Mouse (Mus musculus) limb, embryonic 13.5 days (tissue): Measurements from ENCODE around the gene Tmem234. TPM values are rescaled to one million over a fixed set of nuclear protein-coding genes. Genes with fewer than 3 reads are reported as not detected.

Source experiments
- ATAC-seq: fragments of 200-750 bp; cut with Nextera tagmentation; 2 replicates; pipeline ENCODE4 v1.8.0; 2017; ENCODE audit warnings: low read depth, moderate number of reproducible peaks, moderate TSS enrichment; ENCODE audit not compliant: low FRiP score
- H3K27ac ChIP-seq: fragments of 300-500 bp; sonication (generic); 2 replicates; pipeline ENCODE4 v1.5.1; 2015; ENCODE audit warnings: inconsistent platforms, mild to moderate bottlenecking, moderate library complexity
- H3K27me3 ChIP-seq: fragments of 300-500 bp; sonication (generic); 2 replicates; pipeline ENCODE4 v1.6.1; 2015; ENCODE audit warnings: mild to moderate bottlenecking, inconsistent platforms
- H3K36me3 ChIP-seq: fragments of 300-500 bp; sonication (generic); 2 replicates; pipeline ENCODE4 v1.6.1; 2015; ENCODE audit warnings: inconsistent platforms, mild to moderate bottlenecking, moderate library complexity
- H3K4me1 ChIP-seq: fragments of 300-500 bp; sonication (generic); 2 replicates; pipeline ENCODE4 v1.6.1; 2015; ENCODE audit warnings: inconsistent platforms
- H3K4me2 ChIP-seq: fragments of 300-500 bp; sonication (generic); replicated peaks from 2 replicates; pipeline ENCODE4 v1.6.1; 2015; ENCODE audit warnings: inconsistent platforms, mild to moderate bottlenecking, moderate library complexity
- H3K4me3 ChIP-seq: fragments of 300-500 bp; sonication (generic); 2 replicates; pipeline ENCODE4 v1.5.1; 2015; ENCODE audit warnings: moderate library complexity, mild to moderate bottlenecking, inconsistent platforms
- H3K9ac ChIP-seq: fragments of 300-500 bp; sonication (generic); 2 replicates; pipeline ENCODE4 v1.6.1; 2015; ENCODE audit warnings: mild to moderate bottlenecking, inconsistent platforms
- H3K9me3 ChIP-seq: fragments of 300-500 bp; sonication (generic); 2 replicates; pipeline ENCODE4 v1.6.1; 2016; ENCODE audit warnings: inconsistent platforms
- WGBS: fragments of 180-500 bp; shearing (Covaris S2); methylation state at CpG from one replicate; pipeline ENCODE4 v1.1.7; 2015; 5-methylcytosine and 5-hydroxymethylcytosine counted together
- polyA plus RNA-seq: library from polyadenylated mRNA; unstranded; fragments of >200 nt; fragmentation: Nextera tagmentation; extraction: Ambion mirVana; gene quantifications from 2 replicates; pipeline ENCODE4 v1.2.1, GENCODE M21; 2015

Gene Tmem234
- polyA plus RNA-seq, 1 experiment from 2014 or later, result 211 TPM

DNA sequence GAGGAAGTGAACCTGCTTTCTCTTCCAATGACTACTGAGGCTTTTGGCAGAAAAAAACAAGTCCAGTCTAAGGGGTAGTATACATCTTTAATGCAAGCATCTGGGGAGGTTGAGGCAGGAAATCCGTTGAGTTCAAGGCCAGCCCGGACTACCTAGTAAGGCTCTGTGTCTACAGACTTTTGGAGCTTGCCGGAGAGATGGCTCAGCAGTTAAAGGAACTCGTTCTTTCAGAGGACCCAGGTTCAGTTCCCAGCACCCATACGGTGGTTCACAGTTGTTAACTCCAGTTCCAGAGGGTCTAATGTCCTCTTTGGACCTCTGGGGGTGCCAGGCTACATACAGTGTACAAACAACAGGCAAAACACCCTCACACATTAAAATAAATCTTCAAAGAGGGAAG is 17.6 kb downstream of the Tmem234 start:
- Histone ChIP-seq H3K9me3 (no peaks in the 10 kb centered on the region), H3K36me3 (peaks cover 25% of the 10 kb centered on the region), H3K4me1 (peaks cover 20% of the 10 kb centered on the region), H3K9ac (peak overlapping the region; percentile 92), H3K4me2 (peak overlapping the region; percentile 88), H3K4me3 (peak overlapping the region; percentile 76), H3K27me3 (no peaks in the 10 kb centered on the region), H3K27ac (peak overlapping the region; percentile 88; the same call in 1 of the 2 replicates)
- no peak for ATAC-seq
- WGBS, result 94% methylated on average over 5 of the region's 5 CpGs

DNA sequence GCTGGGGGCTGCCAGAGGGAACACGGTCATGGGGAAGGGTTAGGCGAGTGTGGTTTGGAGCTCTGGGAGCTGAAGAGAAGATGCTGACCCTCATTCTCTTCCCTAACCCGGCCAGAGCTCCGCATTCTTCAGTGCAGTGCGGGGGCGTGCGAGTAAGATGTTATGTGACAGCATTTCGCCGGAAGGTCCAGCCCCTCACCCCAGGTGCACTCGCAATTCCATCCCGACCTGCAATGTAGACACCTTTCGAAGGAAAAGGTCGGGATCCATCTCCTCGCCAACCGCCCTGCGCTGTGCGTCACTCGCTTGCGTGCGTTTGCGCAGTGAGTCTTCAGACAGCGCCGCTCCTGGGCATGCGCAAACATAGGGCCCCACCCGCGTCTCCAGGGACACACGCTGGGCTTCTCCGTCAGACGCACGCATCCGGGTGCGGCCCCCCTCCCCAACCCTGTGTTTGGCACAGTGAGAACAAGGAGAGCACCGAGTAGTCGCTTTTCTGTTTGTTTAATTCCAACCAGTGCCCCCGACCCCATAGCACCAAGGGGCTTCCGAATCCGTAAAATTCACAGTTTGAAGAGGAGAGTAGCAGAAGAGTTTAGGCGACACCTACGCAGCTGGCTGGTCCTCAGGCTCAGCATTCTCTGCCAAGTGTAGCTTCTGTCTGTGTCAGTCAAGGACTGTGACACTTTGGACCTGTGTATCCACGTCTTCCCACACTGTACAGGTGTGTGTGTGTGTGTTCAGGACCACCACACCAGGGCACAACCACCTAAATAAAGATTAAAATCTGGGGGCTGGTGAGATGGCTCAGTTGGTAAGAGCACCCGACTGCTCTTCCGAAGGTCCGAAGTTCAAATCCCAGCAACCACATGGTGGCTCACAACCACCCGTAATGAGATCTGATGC is 18.6 kb downstream of the Tmem234 start, which contains the start of gene Iqcc:
Iqcc (minus strand) TSS at position 314 of the 906 bp plus-strand sequence.
- peak; percentile 91 for ATAC-seq
- peak within 1 kb of the TSS; percentile 92 for H3K9ac ChIP-seq
- 3% methylated on average over 44 of the region's 44 CpGs for WGBS
- H3K27me3 ChIP-seq, result no peaks in the 10 kb centered on the region
- peaks cover 22% of the 10 kb centered on the region for H3K36me3 ChIP-seq
- peak within 1 kb of the TSS; percentile 88 for H3K27ac ChIP-seq
- H3K4me1 ChIP-seq, result peaks cover 24% of the 10 kb centered on the region
- peak within 1 kb of the TSS; percentile 88 for H3K4me2 ChIP-seq
- H3K9me3 ChIP-seq, result no peaks in the 10 kb centered on the region
- peak within 1 kb of the TSS; percentile 76 for H3K4me3 ChIP-seq

DNA sequence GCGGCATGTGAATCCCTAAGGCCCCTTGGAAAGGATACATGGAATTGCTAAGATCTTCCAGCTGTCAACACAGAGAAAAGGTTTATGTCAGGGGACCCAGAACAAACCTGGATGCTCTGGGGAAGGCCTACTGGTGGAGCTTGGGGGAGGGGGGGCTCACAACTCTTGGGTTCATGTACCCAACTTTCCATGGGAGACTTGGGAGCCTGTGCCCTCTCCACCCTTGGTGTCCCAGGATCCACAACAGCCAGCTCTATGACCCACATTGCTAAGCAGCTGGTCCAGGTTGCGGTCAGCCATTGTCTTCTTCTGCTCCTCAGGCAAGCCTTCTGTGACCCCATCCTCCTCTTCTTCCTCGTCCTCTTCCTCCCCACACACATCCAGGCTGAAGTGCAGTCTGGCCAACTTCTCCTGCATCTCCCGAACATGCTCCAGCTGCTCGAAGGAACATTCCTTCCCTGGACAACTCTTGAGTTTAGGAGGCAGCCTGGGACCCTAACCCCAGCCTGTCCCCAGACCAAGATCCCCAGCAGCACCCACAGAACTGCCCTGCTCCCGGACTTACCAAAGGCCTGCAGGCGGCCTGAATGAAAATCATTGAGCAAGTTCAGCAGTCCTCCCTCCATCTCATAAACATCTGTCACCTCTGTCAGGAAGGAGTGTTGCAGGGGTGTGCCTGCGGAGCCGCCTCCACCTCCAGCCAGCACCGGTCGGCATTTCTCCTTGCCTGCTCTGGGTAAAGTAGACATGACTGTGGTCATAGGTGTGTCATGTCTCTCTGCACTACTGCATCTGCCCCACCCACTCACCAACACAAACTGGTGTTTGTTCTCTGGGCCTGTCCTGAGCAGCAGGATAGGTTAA is 20.2 kb downstream of the Tmem234 start:
- no peak overlapping the region for H3K4me3 ChIP-seq
- no peaks in the 10 kb centered on the region for H3K9me3 ChIP-seq
- H3K27ac ChIP-seq, result no peak overlapping the region
- ATAC-seq, result no peak
- peaks cover 38% of the 10 kb centered on the region for H3K4me1 ChIP-seq
- H3K27me3 ChIP-seq, result no peaks in the 10 kb centered on the region
- H3K9ac ChIP-seq, result peak overlapping the region; percentile 27; the same call in 1 of the 2 replicates
- 81% methylated on average over 11 of the region's 11 CpGs for WGBS
- 0 out of 2 replicates have a peak overlapping the region, but pooled peaks have one; percentile 1 for H3K4me2 ChIP-seq
- H3K36me3 ChIP-seq, result peaks cover 18% of the 10 kb centered on the region

DNA sequence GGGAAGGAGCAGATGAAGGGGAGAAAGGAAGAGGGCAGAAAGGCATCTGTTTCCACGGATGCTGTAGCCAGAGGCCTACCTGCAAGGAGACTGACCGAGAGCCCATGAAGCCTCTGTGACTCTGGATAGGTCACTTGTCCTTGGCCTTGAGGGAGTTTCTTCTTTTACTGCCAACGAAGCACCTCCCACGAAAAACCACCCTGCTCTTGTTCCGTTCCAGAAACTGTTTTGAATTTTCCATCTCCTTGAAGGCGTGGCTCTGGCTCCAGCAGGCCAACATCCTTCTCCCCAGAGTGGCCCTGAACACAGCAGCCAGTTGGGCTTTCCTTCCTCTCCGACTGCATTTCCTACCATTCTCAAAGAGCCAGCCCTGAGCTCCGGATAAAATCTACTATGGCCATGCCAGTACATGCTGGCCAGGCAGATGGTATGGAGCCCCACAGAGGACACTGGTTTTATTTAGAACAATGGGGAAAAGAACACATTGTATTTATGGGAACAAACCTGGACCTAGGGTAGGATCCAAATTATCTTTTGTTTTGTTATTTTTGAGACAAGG is 20.9 kb downstream of the Tmem234 start:
- Histone ChIP-seq H3K27me3 (no peaks in the 10 kb centered on the region), H3K4me2 (0 out of 2 replicates have a peak overlapping the region, but pooled peaks have one; percentile 1), H3K36me3 (peaks cover 14% of the 10 kb centered on the region), H3K27ac (no peak overlapping the region), H3K4me1 (peaks cover 42% of the 10 kb centered on the region), H3K9ac (peak overlapping the region; percentile 27; the same call in 1 of the 2 replicates), H3K9me3 (no peaks in the 10 kb centered on the region), H3K4me3 (no peak overlapping the region)
- 77% methylated on average over 8 of the region's 8 CpGs for WGBS
- ATAC-seq, result no peak

DNA sequence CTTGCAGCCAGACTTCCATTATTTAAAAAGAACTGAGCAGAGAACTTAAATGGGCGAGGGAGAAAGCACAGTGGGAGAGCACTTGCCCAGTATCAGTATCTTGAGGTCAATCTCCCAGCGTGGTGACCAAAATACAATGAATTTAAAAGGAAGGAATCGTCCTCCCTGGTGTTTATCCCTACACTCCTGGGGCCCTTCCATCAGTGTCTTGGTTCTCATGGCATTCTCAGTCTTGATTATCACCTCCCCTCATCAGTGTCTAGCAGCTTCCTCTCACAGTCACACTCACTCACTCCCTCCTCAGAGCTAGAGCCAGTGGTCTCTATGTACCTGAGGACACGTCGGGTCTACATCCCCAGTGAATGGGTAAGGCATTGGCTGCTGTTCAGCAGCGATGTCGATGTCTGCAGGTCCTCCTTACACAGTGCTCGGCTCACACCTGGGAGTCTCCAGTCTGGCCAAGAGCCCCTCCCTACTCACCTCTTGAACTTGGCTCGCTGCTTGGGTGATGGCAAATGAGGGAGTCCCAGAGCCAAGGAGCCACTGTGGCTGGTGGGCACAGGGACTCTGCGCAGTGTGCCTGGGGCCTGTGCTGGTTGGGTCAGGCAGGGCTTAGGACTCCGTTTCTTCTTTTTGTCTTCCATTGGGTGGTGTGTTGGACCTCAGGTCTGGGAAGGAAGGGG is 21.8 kb downstream of the Tmem234 start:
- Histone ChIP-seq H3K4me1 (peaks cover 42% of the 10 kb centered on the region), H3K27me3 (no peaks in the 10 kb centered on the region), H3K9ac (peak overlapping the region; percentile 31; the same call in 1 of the 2 replicates), H3K36me3 (peaks cover 14% of the 10 kb centered on the region), H3K27ac (no peak overlapping the region), H3K4me3 (peak overlapping the region; percentile 63), H3K9me3 (no peaks in the 10 kb centered on the region), H3K4me2 (peak overlapping the region; percentile 86)
- WGBS, result 80% methylated on average over 11 of the region's 11 CpGs
- ATAC-seq, result no peak

DNA sequence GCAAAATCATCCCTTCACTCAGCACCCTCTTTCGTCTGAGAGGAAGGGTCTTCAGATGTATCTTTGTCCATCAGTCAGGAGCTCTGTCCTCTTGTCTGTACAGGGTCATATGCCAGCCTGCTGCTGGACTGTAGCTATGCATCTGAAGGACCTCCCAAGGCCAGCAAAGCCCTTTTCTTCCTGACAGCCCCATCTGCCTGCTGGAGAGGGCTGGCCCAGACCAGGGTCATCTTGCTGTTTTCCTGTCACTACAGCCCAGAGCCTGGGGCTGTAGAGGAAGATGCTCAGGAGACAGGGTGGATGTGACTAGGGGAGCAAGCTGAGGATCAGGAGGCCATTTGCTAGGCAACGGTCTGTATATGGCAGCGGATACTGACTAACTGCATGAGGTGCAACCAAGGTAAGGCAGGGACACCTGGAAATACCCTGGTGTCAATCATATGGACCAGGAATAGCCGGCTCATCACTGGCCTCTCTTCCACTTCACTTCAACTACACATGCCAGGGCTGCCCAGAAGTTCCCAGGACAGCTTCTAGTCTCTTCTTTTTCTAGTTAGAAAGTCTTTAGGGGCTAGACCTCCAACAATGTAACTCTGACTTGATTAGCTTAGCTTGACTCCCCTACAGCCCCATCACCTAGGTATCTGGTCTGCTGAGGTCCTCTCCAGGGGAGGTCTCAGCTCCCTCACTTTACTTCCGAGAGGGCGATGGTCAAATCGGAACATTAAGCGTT is 22.5 kb downstream of the Tmem234 start:
- H3K27ac ChIP-seq, result peak overlapping the region; percentile 80; the same call in 1 of the 2 replicates
- peak overlapping the region; percentile 63 for H3K4me3 ChIP-seq
- H3K4me2 ChIP-seq, result peak overlapping the region; percentile 86
- no peaks in the 10 kb centered on the region for H3K27me3 ChIP-seq
- no peaks in the 10 kb centered on the region for H3K9me3 ChIP-seq
- 22% methylated on average over 8 of the region's 8 CpGs for WGBS
- H3K9ac ChIP-seq, result peak overlapping the region; percentile 78
- peaks cover 20% of the 10 kb centered on the region for H3K36me3 ChIP-seq
- H3K4me1 ChIP-seq, result peaks cover 40% of the 10 kb centered on the region
- no peak for ATAC-seq

DNA sequence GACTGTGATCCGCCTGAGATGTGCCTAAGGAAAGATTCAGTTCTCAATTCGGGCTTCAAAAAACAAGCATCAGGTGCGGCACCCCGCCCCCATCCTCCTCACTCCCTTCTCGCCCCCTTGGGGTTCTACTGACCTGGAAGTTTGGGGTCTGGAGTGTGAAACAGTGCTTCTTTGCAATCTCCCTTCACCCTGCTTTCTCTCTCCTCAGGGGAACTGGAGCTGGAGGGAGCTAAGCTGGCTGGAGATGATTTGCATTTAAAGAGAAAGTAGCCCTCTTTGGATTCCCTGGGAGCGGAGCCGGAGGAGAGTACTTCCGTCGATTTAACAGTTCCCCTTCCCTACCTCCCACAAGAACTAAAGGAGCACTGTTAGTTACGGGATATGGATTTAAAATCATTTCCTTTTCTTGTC is 23.2 kb downstream of the Tmem234 start, which contains the start of gene Ccdc28b:
Ccdc28b (minus strand) TSS at position 267 of the 411 bp plus-strand sequence.
- WGBS, result 1% methylated on average over 10 of the region's 10 CpGs
- ATAC-seq, result no peak
- Histone ChIP-seq H3K4me2 (peak within 1 kb of the TSS; percentile 86), H3K27me3 (no peaks in the 10 kb centered on the region), H3K36me3 (peaks cover 27% of the 10 kb centered on the region), H3K4me1 (peaks cover 34% of the 10 kb centered on the region), H3K9ac (peak within 1 kb of the TSS; percentile 78), H3K4me3 (peak within 1 kb of the TSS; percentile 63), H3K27ac (peak within 1 kb of the TSS; percentile 80), H3K9me3 (no peaks in the 10 kb centered on the region)

DNA sequence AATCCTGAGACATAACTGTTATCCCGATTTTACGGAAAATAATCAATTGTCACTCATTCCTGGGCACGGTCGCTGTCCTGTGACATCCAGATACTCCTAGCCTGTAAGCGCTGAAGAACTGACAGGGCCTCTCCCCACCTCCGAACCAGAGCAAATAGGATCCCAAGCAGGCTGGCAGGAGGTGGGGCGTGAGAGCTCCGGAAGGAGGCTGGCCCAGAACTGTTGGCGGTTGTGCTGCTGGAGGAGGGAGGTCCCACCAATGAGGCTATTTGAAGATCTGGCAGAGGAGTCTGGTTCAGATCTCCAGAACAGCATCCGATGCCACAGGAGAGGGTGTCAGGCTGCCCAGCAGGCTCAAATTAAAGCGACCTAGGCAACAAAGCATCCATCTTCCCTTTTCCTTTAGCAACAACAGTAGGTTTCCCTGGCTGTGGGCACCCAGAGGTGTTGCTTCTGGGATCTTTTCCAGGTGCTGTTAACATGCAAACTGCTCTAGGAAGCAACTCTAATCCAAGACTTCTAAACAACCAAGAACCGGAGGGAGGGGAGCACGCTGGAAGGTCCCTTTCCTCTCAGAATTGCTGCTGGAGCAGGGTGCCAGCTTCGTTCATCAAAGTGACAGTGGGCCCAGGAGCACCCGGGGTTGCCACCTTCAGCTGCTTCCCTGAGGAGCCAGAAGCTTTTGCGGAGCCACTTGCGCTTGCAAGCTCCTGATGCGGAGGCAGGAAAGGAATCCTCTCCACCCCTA is 24.0 kb downstream of the Tmem234 start:
- peaks cover 34% of the 10 kb centered on the region for H3K4me1 ChIP-seq
- no peaks in the 10 kb centered on the region for H3K9me3 ChIP-seq

DNA sequence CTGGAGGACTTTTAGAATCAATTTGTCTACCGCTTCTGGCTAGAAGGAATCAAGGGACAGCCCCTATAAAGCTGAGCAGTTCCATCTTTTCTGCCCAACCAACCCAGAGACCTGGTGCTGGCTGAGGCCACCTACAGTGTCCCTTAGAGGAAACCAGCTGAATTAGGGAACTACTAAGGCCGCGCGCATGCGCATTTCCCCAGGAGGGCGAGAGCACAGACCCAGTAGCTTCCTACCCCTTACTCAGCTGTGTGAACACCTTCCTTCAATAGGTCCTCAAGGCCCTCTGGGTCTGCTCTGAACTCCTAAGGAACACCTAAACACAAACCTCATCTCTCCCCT is 24.5 kb downstream of the Tmem234 start:
- 3% methylated on average over 6 of the region's 6 CpGs for WGBS
- Histone ChIP-seq H3K27me3 (no peaks in the 10 kb centered on the region), H3K9ac (peak overlapping the region; percentile 78), H3K4me3 (peak overlapping the region; percentile 63), H3K36me3 (peaks cover 39% of the 10 kb centered on the region), H3K9me3 (no peaks in the 10 kb centered on the region), H3K4me2 (peak overlapping the region; percentile 86), H3K27ac (peak overlapping the region; percentile 80), H3K4me1 (peaks cover 34% of the 10 kb centered on the region)
- ATAC-seq, result no peak; the same call in 1 of the 2 replicates

More for the DNA sequence above, 24.0 kb downstream of the Tmem234 start:
- WGBS, result 1% methylated on average over 18 of the region's 18 CpGs
- peak; percentile 89 for ATAC-seq
- Histone ChIP-seq H3K27ac (peak overlapping the region; percentile 80), H3K4me2 (peak overlapping the region; percentile 86), H3K36me3 (peaks cover 34% of the 10 kb centered on the region), H3K9ac (peak overlapping the region; percentile 78), H3K27me3 (no peaks in the 10 kb centered on the region), H3K4me3 (peak overlapping the region; percentile 63)

DNA sequence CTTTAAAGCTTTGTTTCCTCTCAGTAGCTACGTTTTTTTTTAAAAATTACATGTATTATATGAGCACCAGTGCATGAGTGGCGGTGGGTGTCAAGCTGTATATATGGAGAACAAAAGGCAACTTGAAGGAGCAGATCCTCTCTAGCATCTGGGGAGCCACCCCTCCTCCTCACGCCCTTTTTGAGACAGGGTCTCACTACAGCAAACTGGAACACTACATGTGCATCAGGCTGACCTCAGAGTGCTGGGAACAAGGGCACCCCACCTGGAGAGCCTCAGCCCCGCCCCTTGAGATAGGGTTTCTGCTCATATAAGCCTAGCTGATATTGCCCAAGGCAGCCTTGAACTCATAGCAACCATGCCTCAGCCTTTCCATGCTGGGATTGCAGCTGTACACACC is 25.0 kb downstream of the Tmem234 start:
- Histone ChIP-seq H3K4me2 (peak overlapping the region; percentile 86), H3K27ac (no peak overlapping the region), H3K4me3 (no peak overlapping the region), H3K36me3 (peaks cover 44% of the 10 kb centered on the region), H3K4me1 (peaks cover 34% of the 10 kb centered on the region), H3K9me3 (no peaks in the 10 kb centered on the region), H3K27me3 (no peaks in the 10 kb centered on the region), H3K9ac (no peak overlapping the region)
- WGBS, result 37% methylated on average over 4 of the region's 4 CpGs
- no peak for ATAC-seq
